Mouse (Mus musculus): ENCODE results near the gene Pkig. TPM values are rescaled to one million over a fixed set of nuclear protein-coding genes. Genes with fewer than 3 reads are reported as not detected.
A peak's percentile ranks its signal among the peaks of the same experiment; 100 is the strongest.

Pkig gene
- total RNA-seq, 2 experiments from 2014 or later = 93.9 to 125 TPM

DNA sequence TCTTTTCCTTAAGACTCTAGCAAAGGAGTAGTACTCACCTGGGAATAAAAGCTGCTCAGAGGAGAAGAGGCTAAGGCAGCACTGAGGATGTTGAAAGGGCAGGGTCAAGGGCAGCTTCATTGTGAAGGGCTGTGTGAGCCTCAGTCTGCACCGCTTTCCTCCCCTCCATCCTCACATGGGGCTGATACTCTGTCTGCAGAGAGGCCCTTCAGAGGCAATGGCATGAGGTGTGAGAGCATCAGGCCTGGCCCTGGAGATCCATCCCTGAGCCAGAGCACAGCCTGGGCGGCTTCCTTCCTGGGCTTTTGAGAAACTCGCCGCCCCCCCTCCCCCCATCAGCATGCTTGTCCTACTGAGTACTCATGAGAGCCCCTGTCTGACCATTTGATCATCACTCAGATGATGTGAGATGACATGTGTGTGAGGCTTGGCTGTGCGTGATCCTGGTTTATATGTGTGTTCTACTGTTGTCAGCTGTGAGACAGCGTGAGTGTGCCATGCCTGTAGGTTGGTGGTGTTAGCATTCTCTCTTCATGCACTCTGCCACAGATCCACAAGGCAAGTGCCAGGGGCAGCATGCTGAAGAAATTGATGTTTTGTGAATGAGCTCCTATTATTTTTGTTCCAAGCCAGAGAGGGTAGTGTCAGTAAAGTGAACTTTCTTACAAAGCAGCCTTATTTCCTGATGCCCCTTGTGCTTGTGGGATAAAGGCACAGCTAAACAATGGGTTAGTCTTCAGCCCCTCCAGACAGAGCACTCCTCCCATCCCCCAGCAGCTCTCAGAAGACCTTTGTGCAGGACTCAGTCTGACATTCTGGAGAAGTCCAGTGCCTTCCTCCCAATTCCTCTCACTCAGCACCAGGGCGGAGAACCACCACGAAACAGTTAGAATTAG, 32.5 kb downstream of the Pkig start:
- Histone ChIP-seq H3K4me3 (no peak overlapping the region), H3K27ac (peak overlapping the region; percentile 3)
- no peak for TF ChIP-seq CTCF (IDR thresholded peaks at IDR 0.05)
- DNase-seq = no peak
- intact Hi-C loops (cut with DNase I) = no loop called here

DNA sequence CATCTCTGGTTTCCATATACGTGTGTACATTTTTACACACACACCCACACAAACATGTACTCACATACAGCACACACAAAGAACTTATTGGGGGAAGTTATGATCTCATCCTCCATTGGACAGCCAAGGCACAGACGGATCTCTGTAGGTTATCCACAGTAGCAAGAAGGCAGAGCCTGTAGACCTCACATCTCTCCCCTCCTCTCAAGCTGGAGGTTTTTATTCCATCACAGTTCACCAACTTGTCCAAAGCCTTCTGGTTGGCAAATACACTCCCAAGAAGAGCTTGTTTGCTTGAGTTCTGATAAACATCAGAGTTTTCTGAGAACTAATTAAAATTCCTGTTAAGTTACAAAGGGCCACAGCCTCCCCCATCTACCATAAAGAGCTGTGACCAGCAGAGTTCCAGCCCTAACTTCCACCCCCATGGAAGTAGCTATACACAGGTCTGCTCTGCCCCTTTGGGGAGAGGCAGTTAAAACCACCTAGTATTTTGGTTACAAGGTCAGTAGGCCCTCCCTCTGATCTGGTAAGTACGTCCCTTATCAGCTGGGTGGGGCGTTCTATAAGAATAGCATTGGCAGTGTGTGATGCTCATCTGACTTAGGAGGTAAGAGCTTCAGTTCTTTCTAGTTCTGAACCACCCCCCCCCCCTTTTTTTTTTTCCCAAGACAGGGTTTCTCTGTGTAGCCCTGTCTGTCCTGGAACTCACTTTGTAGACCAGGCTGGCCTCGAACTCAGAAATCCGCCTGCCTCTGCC, 33.8 kb downstream of the Pkig start:
- Histone ChIP-seq H3K4me3 (no peak overlapping the region), H3K27ac (peak overlapping the region; percentile 88)
- intact Hi-C loops (cut with DNase I) = no loop called here
- no peak for DNase-seq
- no peak for TF ChIP-seq CTCF (IDR thresholded peaks at IDR 0.05)

DNA sequence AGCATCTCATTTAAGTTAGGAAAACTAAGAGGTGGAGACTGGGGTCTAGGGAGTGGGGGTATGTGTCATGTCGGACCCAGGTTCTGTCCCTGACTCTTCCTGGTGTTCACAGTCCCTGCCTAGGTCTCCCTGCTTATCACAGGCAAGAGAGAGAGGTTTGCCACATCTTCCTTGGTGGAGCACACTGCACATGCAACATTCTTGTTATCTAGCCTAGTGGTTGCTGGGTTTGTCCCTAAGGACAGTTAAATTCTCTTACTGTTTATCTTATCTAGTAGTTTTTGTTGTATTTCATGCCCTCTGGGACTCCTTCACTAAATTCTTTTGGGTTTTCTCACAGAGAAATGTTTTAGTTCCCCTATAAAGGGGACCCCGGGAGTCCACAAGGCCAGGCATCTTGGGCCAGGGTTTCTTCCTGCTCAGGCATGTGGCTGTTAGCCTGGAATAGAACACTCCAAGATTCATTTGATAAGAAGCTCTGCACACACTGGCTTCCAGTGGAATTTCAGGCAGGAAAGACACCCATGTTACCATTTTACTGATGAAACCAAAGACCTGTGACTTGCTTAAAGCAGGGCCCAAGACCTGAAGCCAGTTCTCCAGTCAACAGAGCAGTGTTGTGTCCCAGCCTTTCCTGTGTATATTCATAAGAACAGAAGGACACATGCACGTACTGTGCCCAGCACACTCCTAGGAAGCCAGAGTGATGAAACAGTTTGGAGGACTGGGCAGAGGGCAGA, 34.9 kb downstream of the Pkig start:
- TF ChIP-seq CTCF (IDR thresholded peaks at IDR 0.05) = no peak
- Histone ChIP-seq H3K27ac (peak overlapping the region; percentile 88), H3K4me3 (peak overlapping the region; percentile 53)
- intact Hi-C loops (cut with DNase I) = no loop called here
- no peak for DNase-seq

DNA sequence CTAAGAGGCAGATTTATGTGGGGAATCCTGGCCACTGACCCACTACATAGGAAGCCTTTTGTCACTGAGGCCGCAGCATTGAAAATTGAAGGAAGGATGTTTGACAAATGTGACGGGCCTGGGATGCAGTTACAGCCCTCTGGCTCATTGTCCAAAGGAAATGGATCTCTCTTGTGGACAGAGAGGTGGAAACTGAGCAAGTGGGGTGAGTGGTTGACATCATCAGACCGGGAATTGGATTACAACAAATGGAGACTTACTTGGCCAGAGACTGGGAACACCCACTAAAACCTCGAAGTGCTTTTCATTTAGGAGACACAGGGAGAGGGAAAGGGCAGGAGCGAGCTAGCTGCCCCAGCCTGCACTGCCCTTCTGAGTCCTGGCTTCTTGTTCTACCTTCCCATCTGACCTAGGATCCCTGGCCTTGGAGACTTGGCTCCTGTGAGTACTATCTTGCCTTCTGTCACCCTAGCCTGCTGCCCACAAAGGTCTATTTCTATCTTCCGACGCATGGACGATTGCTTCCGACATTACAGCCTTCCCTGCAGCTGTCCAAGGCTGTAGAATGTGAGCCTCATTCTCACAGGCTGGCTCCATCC, 35.6 kb downstream of the Pkig start:
- DNase-seq = peak; percentile 60
- Histone ChIP-seq H3K4me3 (peak overlapping the region; percentile 53), H3K27ac (peak overlapping the region; percentile 88)
- TF ChIP-seq CTCF (IDR thresholded peaks at IDR 0.05) = no peak
- intact Hi-C loops (cut with DNase I) = no loop called here

DNA sequence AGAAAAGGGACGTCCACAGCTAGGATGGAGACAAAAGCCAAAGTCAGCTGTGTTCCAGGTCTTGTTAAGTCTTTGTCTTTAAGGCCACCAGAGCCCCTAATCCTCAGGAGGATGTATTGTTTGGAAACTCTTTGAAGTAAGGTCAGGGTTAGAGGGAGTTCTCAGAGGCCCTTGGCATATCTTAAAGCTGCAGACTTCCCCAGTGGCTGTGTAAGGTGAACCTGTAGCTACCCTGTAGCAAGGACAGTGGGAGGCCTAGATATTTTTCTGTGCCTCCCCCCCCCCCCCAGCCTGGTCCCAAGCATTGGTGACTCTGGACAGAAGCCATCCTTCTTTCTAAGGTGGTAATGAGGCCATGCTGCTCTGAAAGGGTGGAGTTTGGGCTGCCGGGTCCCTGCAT, 38.6 kb downstream of the Pkig start:
- Histone ChIP-seq H3K27ac (peak overlapping the region; percentile 81), H3K4me3 (peak overlapping the region; percentile 19; the same call in 1 of the 2 replicates)
- DNase-seq = no peak
- intact Hi-C loops (cut with DNase I) = loop anchor here (2.0 kb wide), 1 partner anchor 14 kb away; no protein-coding TSS in a partner anchor
- TF ChIP-seq CTCF (IDR thresholded peaks at IDR 0.05) = no peak

DNA sequence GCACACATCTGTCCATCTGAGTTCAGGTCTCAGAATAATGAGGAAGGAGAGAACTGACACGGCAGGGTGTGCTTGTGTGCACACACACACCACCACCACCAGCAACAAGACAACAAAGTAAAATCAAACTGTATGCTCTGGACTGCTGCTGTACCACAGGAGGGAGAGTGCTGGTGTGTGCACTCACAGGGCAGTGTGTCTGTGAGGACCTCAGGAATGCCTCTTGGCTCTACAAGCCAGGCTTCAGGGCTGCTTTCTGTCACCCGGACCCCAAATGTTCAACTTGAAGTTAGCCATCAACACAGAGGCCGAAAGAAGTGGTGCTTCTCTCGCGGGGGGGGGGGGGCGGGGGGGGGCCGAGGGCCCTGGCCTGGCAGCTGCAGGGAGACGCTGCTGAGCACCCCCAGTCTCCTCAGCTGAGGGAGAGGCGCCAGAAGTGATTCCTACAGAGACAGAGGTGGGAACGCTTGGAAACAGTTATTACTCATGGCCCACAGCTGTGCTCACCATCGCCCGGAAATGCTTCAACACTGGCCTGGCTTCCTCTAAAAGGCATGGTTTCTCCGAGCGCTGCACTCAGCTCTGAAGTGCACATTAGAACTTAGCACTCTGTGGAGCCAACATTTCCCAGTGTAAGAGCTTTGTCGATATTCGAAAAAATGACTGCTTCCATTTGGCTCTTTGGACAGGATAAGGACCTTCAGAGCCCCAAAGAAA, 39.7 kb downstream of the Pkig start:
- intact Hi-C loops (cut with DNase I) = loop anchor here (2.0 kb wide), 1 partner anchor 13 kb away; no protein-coding TSS in a partner anchor
- DNase-seq = peak; percentile 58
- Histone ChIP-seq H3K4me3 (peak overlapping the region; percentile 23), H3K27ac (peak overlapping the region; percentile 81)
- no peak for TF ChIP-seq CTCF (IDR thresholded peaks at IDR 0.05)

DNA sequence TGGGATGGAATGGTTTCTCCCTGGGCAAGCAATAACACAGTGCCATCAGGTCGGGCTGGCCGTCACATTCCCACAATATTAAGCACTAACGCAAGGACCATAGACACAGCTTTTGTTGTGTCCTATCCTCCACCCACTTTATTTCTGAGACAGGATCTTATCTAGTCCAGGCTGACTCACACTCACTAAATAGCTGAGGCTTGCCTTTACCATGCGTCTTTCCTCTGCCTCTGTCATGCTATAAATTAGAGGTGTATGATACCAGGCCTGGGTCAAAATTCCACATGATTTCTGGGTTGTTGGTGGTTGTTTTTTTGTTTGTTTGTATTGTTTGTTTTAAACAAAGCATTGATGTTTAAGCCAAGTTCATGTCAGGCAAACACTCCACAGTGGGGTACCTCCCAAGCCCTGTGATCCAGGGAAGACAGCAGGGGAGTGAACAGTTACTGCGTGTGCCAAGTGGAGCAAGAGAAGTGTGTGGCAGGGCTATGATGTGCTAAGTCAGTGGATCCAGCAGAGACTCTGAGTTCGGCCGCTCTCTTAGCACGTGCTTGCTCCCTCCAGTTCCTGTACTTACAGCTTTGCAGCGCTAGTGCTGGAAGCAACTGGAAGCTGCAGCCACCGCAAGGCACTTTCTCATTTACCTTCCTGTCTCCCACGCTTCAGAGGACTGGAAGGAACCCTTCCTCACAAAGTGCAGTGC, 41.0 kb downstream of the Pkig start:
- no peak for DNase-seq
- intact Hi-C loops (cut with DNase I) = no loop called here
- Histone ChIP-seq H3K4me3 (no peak overlapping the region), H3K27ac (peak overlapping the region; percentile 81; the same call in 1 of the 2 replicates)
- TF ChIP-seq CTCF (IDR thresholded peaks at IDR 0.05) = no peak

DNA sequence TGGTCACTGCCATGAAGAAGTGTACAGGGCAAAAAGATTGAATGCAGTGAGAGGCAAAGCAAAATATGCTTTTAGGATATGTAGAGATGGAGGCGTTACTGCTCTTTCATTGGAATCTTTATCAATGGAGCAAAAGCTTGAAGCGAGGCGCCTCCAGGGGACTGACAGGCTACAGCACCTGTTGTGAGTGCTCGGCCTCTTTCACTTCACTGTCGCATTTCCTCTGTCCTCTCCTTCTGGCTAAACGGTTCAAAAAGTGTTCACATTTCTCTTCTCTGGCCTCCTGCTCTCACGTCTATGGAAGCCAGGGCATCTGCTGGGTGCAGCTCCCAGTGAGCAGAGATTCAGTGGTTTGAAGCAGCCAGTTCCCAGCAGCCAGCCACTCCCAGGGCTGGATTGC, 44.2 kb downstream of the Pkig start:
- no peak for DNase-seq
- intact Hi-C loops (cut with DNase I) = no loop called here
- Histone ChIP-seq H3K4me3 (no peak overlapping the region), H3K27ac (peak overlapping the region; percentile 65)
- no peak for TF ChIP-seq CTCF (IDR thresholded peaks at IDR 0.05)

DNA sequence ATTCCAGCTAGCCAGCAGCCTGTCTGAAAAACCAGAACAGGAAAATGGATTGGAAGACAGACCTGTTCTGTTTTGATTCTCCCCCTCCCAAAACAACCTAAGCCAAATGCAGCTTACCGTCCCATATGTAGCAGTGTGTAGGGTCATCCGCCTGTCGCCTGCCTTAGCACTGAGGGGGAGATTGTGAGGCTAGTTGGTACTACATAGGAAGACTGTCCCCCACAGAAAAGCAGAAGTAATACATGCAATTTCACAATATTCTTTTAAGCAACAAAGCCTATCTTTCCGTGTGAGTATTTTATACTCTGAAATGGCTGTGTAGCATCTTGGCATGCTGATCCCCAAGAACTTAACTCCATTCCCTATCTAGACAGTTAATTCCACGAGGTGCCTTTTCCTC, 44.7 kb downstream of the Pkig start:
- intact Hi-C loops (cut with DNase I) = no loop called here
- H3K4me3 ChIP-seq = no peak overlapping the region
- DNase-seq = no peak
- peak overlapping the region; percentile 65 for H3K27ac ChIP-seq
- TF ChIP-seq CTCF (IDR thresholded peaks at IDR 0.05) = no peak

DNA sequence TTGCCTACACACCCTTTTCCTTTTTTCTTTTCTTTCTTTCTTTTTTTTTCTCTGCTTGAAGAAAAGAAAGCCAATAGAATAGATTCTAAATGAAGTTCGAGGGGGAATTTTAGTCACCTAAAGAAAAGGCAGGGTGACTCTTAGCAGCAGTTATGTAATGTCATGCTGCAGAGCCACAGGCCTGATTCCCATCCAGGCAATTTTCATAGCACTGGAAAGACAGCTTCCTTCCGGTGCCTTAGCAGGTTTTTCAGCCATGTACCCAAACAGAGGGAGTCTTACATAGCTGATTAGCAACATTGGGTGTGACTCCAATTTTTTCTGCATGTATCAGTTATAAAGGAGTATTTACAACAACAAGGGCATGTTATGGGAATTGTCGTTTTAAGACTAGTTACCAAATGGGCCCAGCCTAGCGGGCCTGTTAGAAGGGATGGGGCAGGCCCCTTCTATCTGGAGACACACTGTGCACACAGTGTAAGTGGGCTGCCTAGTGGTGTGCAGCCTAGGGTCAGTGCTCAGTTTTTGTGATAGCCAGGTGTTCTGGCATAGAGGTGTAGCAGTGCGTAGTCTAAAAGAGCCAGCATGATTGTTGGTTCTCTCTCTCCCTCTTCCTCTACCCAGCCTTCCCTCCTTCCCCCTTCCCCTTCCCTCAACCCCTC, 45.5 kb downstream of the Pkig start:
- intact Hi-C loops (cut with DNase I) = no loop called here
- H3K27ac ChIP-seq = peak overlapping the region; percentile 65
- TF ChIP-seq CTCF (IDR thresholded peaks at IDR 0.05) = no peak

DNA sequence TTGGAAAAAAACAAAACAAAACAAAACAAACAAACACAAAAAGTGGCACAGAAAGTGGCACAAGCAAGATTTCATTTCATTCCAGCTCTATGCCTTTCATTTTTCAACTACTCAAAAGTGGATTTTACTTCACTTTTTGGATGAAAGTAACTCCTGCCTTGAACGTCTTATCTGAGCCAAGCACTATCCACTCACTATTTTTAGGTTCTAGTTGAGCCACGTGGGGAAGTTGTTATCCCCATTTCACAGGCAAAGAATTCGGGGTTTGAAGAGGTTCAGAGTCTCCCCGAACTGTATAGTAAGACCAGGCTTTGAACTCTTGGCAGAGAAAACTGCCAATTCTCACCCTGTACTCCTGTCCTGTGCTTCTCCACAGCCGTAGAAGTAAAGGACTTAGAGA, 50.1 kb downstream of the Pkig start:
- DNase-seq = no peak
- H3K27ac ChIP-seq = peak overlapping the region; percentile 35
- no peak for TF ChIP-seq CTCF (IDR thresholded peaks at IDR 0.05)
- no peak overlapping the region for H3K4me3 ChIP-seq
- intact Hi-C loops (cut with DNase I) = no loop called here

More for the DNA sequence above, 45.5 kb downstream of the Pkig start:
- no peak overlapping the region for H3K4me3 ChIP-seq
- DNase-seq = no peak

Measured in gastrocnemius, adult 2 months (tissue).